Mouse (Mus musculus) small intestine, adult 2 months (tissue): ENCODE results near the gene Slamf9. TPM values are rescaled to one million over a fixed set of nuclear protein-coding genes. Genes with fewer than 3 reads are reported as not detected.

Experiments
- H3K27ac ChIP-seq: fragments of 200-500 bp; 2 replicates; pipeline ENCODE4 v1.5.1; 2012; ENCODE audit warnings: low read depth, low read length, control low read depth, inconsistent platforms; ENCODE audit not compliant: insufficient read depth
- H3K27me3 ChIP-seq: fragments of 200-500 bp; 2 replicates; pipeline ENCODE4 v1.6.1; 2012; ENCODE audit warnings: mild to moderate bottlenecking, moderate library complexity, low read length, inconsistent platforms; ENCODE audit not compliant: control insufficient read depth, insufficient read depth
- H3K36me3 ChIP-seq: fragments of 200-500 bp; 2 replicates; pipeline ENCODE4 v1.6.1; 2012; ENCODE audit warnings: mild to moderate bottlenecking, low read length, control low read depth, inconsistent platforms; ENCODE audit not compliant: control insufficient read depth, insufficient read depth
- H3K4me1 ChIP-seq: fragments of 200-500 bp; 2 replicates; pipeline ENCODE4 v1.6.1; 2012; ENCODE audit warnings: low read length, inconsistent platforms, mixed read lengths; ENCODE audit not compliant: control insufficient read depth, insufficient read depth, insufficient read length
- H3K4me3 ChIP-seq: fragments of 200-500 bp; 2 replicates; pipeline ENCODE4 v1.5.1; 2012; ENCODE audit warnings: low read depth, mild to moderate bottlenecking, control low read depth, inconsistent platforms, low read length, moderate library complexity
- CTCF ChIP-seq: fragments of 200-500 bp; IDR thresholded peaks from 2 replicates; pipeline ENCODE4 v1.5.1; 2012; ENCODE audit warnings: low read depth, mild to moderate bottlenecking, control low read depth, inconsistent platforms, low read length, moderate library complexity, mixed read lengths; ENCODE audit not compliant: insufficient replicate concordance, insufficient read length; ENCODE audit errors: extremely low read depth
- POLR2A ChIP-seq: fragments of 200-500 bp; IDR thresholded peaks from 2 replicates; pipeline ENCODE4 v1.6.1; 2012; ENCODE audit warnings: low read depth, mild to moderate bottlenecking, control low read depth, inconsistent platforms, low read length, moderate library complexity
- WGBS: fragments of 180-500 bp; shearing (Covaris S2); methylation state at CpG from one replicate; pipeline ENCODE4 v1.1.7; 2018; 5-methylcytosine and 5-hydroxymethylcytosine counted together
- polyA plus RNA-seq: library from polyadenylated mRNA; depleted of rRNA; stranded (reverse); fragments of >200 nt; gene quantifications from 2 replicates; pipeline ENCODE4 v1.2.3, GENCODE M21; 2012

The Slamf9 gene
- polyA plus RNA-seq, 1 experiment = 2.1 TPM

DNA sequence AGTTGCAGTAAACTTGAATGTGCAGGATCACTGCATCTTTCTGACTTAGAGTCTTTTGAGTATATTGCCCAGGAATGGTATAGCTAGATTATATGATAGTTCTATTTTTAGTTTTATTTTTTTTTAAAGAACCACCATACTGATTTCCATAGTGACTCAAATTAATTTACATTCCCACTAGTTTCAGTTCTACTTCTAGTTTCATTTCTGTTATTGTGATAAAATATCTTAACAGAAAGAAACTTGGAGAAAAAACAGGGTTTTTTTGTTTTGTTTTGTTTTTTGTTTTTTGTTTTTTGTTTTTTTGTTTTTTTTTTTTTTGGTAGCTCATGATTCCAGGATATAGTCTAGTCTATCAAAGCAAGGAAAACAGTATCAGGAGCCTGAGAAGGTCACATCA is 2.2 kb upstream of the Slamf9 start:
- no peaks in the 10 kb centered on the region for H3K27me3 ChIP-seq
- TF ChIP-seq CTCF (no peak), POLR2A (no peak)
- H3K36me3 ChIP-seq = no peaks in the 10 kb centered on the region
- no peak overlapping the region for H3K4me3 ChIP-seq
- no peak overlapping the region for H3K27ac ChIP-seq
- peaks cover 5% of the 10 kb centered on the region; the same call in 1 of the 2 replicates for H3K4me1 ChIP-seq

DNA sequence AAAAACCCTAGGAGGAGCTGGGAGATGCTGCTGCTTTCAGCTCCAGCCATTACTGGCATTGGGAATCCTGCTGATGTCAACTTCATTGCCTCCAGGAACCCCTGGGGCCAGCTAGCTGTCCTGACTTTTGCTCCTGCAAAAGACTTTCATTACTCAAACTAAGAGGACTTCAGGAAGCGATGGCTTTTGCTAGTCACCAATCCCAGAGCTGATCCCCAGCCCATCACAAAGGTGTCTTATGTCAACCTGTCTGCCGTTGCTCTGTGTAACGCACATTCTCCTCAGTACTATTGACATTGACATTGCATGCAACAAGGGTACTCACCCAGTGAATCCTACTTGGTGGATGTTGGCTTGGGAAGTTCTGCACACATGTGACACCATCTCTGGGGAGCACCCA is 962 bp upstream of the Slamf9 start:
- H3K4me3 ChIP-seq = no peak overlapping the region
- peaks cover 5% of the 10 kb centered on the region; the same call in 1 of the 2 replicates for H3K4me1 ChIP-seq
- TF ChIP-seq CTCF (no peak), POLR2A (no peak)
- H3K36me3 ChIP-seq = no peaks in the 10 kb centered on the region
- WGBS = 96% methylated on average over 3 of the region's 3 CpGs
- no peaks in the 10 kb centered on the region for H3K27me3 ChIP-seq
- H3K27ac ChIP-seq = no peak overlapping the region

DNA sequence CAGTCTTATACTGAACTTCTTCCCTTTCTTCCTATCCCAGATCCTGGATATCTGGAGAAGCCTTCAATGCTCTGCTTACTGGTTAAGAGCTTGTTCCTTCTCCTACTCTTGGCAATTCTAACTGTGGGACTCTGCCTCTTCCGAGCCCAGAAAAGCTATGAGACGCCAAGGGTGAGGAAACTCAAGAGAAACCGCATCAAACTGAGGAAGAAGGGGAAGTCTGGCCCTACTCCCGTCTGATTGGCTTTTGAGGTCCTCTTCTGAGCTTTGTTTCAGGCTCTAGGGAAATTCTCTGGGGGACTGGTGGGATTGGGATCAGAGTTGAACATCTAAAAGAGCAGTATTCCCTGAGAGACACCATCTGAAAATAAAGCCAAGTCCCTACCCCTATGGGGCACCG is 2.9 kb downstream of the Slamf9 start:
- no peaks in the 10 kb centered on the region for H3K27me3 ChIP-seq
- H3K27ac ChIP-seq = no peak overlapping the region
- peaks cover 9% of the 10 kb centered on the region; the same call in 1 of the 2 replicates for H3K4me1 ChIP-seq
- 73% methylated on average over 5 of the region's 5 CpGs for WGBS
- H3K4me3 ChIP-seq = no peak overlapping the region
- TF ChIP-seq POLR2A (no peak), CTCF (no peak)
- H3K36me3 ChIP-seq = no peaks in the 10 kb centered on the region

DNA sequence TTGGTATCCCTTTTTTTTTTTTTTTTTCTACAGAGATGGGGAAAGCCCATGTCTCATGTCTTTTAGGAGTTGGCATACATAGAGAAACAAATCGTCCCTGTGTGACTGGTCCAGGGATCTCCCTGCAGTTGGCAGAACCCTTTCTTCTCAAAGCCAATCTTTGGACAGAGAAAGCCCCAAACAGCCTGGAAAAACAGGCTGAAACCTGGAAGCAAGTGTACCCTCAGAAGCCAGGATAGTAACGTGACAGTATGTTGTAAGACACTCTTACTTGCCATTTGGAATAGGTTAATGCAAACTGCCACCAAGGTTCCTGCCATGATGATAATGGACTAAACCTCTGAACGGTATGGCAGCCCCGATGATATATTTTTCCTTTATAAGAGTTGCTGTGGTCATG is 5.2 kb downstream of the Slamf9 start:
- TF ChIP-seq CTCF = no peak
- TF ChIP-seq POLR2A = no peak
- Histone ChIP-seq H3K36me3 (peaks cover 3% of the 10 kb centered on the region), H3K4me3 (no peak overlapping the region), H3K27ac (no peak overlapping the region), H3K4me1 (peaks cover 13% of the 10 kb centered on the region; the same call in 1 of the 2 replicates), H3K27me3 (no peaks in the 10 kb centered on the region)
- 87% methylated on average over 4 of the region's 4 CpGs for WGBS

DNA sequence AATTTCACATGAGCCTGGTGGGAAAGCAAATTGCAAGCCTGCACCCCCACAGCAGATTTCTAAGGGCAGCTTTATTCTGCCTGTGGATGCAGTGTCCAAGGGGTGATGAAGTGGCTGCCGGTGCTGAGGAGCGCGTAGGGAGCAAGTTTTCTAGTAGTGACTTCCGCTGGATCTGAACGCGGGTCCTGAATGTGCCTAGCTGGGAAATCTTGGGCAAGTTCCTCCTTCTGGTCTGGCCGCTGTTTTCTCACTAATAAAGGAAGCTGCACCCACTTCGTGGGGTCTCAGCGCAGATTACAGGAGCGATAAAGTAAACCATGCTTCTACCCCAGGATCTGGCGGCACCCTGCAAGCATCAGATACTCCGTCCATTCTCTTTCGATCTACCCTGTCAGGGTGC is 6.0 kb downstream of the Slamf9 start:
- no peak overlapping the region for H3K4me3 ChIP-seq
- H3K36me3 ChIP-seq = peaks cover 8% of the 10 kb centered on the region
- no peak overlapping the region for H3K27ac ChIP-seq
- 28% methylated on average over 13 of the region's 13 CpGs for WGBS
- peaks cover 11% of the 10 kb centered on the region; the same call in 1 of the 2 replicates for H3K4me1 ChIP-seq
- no peaks in the 10 kb centered on the region for H3K27me3 ChIP-seq
- no peak for TF ChIP-seq CTCF
- no peak for TF ChIP-seq POLR2A

DNA sequence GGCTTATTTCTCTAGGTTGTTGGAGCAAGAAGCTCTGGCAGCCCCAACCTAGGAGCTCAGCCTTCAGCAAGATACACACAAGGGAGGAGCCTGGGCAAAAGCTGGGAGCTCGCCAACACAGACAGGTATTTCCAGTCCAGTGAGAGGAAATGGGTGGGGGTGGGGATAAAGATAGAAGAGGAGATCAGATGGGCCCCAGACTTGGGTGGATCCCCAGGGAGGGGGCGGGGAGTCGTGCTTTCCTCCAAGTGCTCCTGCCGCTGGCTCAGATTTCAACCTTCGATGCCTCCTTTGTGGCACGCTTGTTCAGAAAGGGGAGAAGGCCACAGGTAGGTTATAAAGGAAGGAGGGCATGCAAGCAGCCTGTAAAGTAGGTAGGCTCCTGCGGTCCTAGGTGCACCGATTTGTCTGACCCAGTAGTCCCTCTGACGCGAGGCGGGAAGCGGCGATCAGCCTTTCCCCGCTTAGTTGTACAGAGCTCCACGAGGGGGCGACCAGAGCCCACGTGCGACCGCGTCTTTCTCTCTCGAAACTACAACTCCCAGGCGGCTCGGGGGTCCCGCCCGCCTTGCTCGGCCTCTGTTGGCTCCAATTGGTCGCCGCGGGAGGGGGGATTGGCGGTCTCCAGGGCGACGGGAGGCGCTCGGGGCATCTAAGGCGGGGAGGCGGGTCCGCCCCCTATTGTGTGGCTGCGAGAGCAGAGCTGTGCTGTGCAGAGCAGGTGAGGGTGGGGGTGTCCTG is 6.6 kb downstream of the Slamf9 start, which contains the start of gene Igsf9:
Gene Igsf9 (plus strand): TSS at position 249 of the 741 bp plus-strand sequence.
- Histone ChIP-seq H3K4me1 (peaks cover 11% of the 10 kb centered on the region; the same call in 1 of the 2 replicates), H3K4me3 (peak within 1 kb of the TSS; percentile 66), H3K27ac (peak within 1 kb of the TSS; percentile 87), H3K36me3 (peaks cover 13% of the 10 kb centered on the region), H3K27me3 (no peaks in the 10 kb centered on the region)
- TF ChIP-seq CTCF (peak; percentile 55; the same call in 1 of the 2 replicates), POLR2A (no peak; the same call in 1 of the 2 replicates)
- under 1% methylated on average over 38 of the region's 38 CpGs for WGBS

DNA sequence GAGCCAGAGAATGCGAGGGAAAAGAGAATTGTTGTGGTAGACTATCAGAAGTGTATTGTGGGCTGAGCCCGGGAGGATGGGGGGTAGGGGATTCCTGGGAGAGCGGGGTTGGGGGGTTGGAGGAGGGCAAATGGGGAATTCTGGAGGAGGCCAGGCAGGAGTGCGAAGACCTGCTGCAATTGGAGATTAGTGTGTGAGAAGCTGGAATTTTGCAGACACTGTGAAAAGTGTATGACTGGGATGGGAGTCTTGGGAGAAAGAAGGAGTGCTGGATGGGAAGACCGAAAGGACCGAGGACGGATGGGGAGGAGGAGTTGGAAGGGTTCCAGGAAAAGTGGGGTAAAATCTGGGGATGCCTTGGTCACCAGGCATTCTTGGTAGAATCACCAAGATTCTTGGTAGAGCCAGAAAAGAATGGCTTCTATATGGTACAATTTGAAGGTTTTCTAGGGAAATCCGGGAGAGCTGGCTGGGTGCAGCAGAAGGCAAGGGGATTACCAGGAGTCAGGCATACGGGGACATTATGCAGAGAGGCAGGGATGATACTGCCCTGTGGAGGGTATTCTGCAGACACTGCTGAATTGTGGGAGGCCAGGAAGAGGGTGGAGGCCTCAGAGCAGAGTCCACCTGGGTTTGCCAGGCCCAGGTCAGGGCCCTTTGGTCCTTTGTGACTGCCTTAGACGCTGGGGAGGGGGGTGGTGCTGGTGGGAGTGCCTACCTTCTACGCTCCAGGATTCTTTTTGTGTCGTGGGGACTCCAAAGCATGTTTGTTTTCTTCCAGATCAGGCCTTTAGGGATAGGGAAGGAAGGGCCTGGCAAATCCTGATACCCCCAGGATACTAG is 7.6 kb downstream of the Slamf9 start:
- H3K27ac ChIP-seq = peak overlapping the region; percentile 87
- peaks cover 15% of the 10 kb centered on the region for H3K36me3 ChIP-seq
- no peaks in the 10 kb centered on the region for H3K27me3 ChIP-seq
- H3K4me3 ChIP-seq = peak overlapping the region; percentile 66
- TF ChIP-seq CTCF (no peak), POLR2A (peak; percentile 62; the same call in 1 of the 2 replicates)
- WGBS = 26% methylated on average over 12 of the region's 12 CpGs
- H3K4me1 ChIP-seq = peaks cover 11% of the 10 kb centered on the region; the same call in 1 of the 2 replicates
